Mouse (Mus musculus): ENCODE measurements around the gene Epor.

DNA sequence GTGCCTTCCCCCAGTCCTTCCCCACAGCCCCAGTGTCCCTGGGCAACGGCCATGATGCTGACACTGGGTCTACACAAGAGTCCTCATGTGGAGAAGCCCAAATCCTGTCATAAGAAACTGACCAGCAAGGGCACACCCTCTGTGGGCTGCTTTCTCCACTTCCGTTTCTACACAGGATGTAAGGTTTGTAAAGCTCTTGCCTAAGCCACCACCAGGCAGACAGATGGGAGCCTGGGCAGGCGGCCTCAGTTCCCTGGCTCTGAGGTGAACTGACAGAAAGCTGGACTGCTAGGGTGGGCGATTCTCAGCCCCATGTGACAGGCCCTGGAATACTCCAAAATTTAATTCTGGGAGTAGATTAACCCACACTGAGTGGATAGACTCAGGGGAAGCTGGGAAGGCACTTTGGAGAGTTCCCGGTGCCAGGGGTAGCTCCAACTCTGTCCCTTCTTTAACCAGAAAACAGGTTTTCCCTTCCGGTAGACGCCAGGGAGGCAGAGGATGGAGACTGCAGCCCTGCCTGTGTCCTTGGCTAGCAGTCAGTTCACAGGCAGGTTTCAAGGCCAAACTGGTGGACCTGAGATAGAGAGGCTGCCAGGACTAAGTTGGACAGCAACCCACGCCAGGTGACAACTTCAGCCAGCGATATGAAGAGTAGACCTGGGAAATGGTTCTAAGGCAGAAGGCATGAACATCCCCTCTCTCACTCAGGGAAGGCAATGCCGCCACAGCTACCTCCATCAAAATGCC, 53.7 kb downstream of the Epor start:
- no peak for TF ChIP-seq CTCF (IDR thresholded peaks at IDR 0.05; ENCODE audit: low read depth)
- TF ChIP-seq EP300 (IDR thresholded peaks at IDR 0.05; ENCODE audit: low read depth): no peak

Measured in liver, embryonic 14.5 days (tissue).